Mouse (Mus musculus) midbrain, embryonic 16.5 days (tissue): Measurements from ENCODE around the gene Gm20716. TPM values are rescaled to one million over a fixed set of nuclear protein-coding genes. Genes with fewer than 3 reads are reported as not detected.
A peak's percentile ranks its signal among the peaks of the same experiment; 100 is the strongest.

Source experiments
- ATAC-seq: fragments of 200-750 bp; cut with Nextera tagmentation; 2 replicates; pipeline ENCODE4 v1.8.0; 2017; ENCODE audit warnings: moderate TSS enrichment
- H3K27ac ChIP-seq: fragments of 300-500 bp; sonication (generic); 2 replicates; pipeline ENCODE4 v1.5.1; 2014; ENCODE audit warnings: mild to moderate bottlenecking, low read length, mixed read lengths
- H3K27me3 ChIP-seq: fragments of 300-500 bp; sonication (generic); 2 replicates; pipeline ENCODE4 v1.6.1; 2014; ENCODE audit warnings: low read depth, low read length, mixed read lengths; ENCODE audit not compliant: control insufficient read depth, insufficient read depth
- H3K36me3 ChIP-seq: fragments of 300-500 bp; sonication (generic); 2 replicates; pipeline ENCODE4 v1.6.1; 2014; ENCODE audit warnings: mild to moderate bottlenecking, low read length, moderate library complexity, mixed read lengths; ENCODE audit not compliant: control insufficient read depth, insufficient read depth
- H3K4me1 ChIP-seq: fragments of 300-500 bp; sonication (generic); 2 replicates; pipeline ENCODE4 v1.6.1; 2014; ENCODE audit warnings: mild to moderate bottlenecking, low read length, mixed read lengths; ENCODE audit not compliant: control insufficient read depth, insufficient read depth
- H3K4me2 ChIP-seq: fragments of 300-500 bp; sonication (generic); 2 replicates; pipeline ENCODE4 v1.6.1; 2014; ENCODE audit warnings: mild to moderate bottlenecking, low read length, mixed read lengths
- H3K4me3 ChIP-seq: fragments of 300-500 bp; sonication (generic); 2 replicates; pipeline ENCODE4 v1.5.1; 2014; ENCODE audit warnings: low read depth, mild to moderate bottlenecking, low read length, moderate library complexity, mixed read lengths
- H3K9ac ChIP-seq: fragments of 300-500 bp; sonication (generic); 2 replicates; pipeline ENCODE4 v1.6.1; 2014; ENCODE audit warnings: low read depth, low read length, mixed read lengths
- H3K9me3 ChIP-seq: fragments of 300-500 bp; sonication (generic); replicated peaks from 2 replicates; pipeline ENCODE4 v1.6.1; 2014; ENCODE audit warnings: mild to moderate bottlenecking, low read length, mixed read lengths; ENCODE audit not compliant: control insufficient read depth, poor library complexity, severe bottlenecking
- WGBS: fragments of 180-500 bp; shearing (Covaris S2); extraction: QIAGEN DNeasy Blood & Tissue Kit; methylation state at CpG from one replicate; pipeline ENCODE4 v1.1.7; 2014; 5-methylcytosine and 5-hydroxymethylcytosine counted together
- polyA plus RNA-seq: library from polyadenylated mRNA; unstranded; fragments of >200 nt; fragmentation: Nextera tagmentation; extraction: Ambion mirVana; gene quantifications from 2 replicates; pipeline ENCODE4 v1.2.1, GENCODE M21; 2015

The Gm20716 gene
- polyA plus RNA-seq, 1 experiment from 2014 or later: 18.2 TPM

GRCm38 (mm10) chr2:168253822-168254221 is 23.7 kb upstream of the Gm20716 start:
- ATAC-seq: no peak
- 80% methylated on average over 7 of the region's 7 CpGs for WGBS
- no peaks in the 10 kb centered on the region for H3K4me1 ChIP-seq

DNA sequence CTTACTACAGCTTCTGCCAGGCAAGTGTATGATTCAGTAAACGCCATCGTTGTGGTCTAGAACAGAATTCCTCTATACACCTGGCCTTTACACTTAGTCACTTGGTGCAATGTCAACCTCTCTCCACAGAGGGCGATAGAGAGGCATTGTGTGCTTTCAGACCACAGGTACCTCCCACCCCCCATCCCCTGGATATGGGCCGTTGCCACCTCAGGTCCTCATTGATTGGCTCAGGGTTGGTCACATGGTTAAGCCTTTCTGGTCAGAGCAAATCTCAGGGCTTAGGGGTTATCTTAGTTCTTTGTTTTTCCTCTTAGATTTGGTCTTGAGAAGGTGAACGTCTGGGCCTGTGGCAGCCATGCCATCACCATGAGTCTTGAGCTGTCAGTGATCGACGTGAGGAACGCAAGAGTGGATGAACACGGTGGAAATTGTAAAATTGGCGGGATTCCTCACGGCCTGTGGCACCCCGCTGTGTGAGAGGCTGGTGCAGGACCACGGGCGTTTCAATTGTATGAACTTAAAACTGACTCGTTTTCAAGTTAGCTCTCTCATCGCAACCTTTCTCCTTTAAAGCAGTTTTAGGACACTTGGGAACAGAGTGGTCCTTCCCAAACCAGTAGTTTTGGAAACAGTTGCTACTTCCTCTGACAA is 22.6 kb upstream of the Gm20716 start:
- no peaks in the 10 kb centered on the region for H3K36me3 ChIP-seq
- H3K27ac ChIP-seq: no peak overlapping the region
- no peaks in the 10 kb centered on the region; the same call in 1 of the 2 replicates for H3K27me3 ChIP-seq
- H3K4me3 ChIP-seq: no peak overlapping the region
- H3K9ac ChIP-seq: no peak overlapping the region
- WGBS: 16% methylated on average over 16 of the region's 16 CpGs
- H3K4me1 ChIP-seq: no peaks in the 10 kb centered on the region
- 0 out of 2 replicates have a peak, but pooled peaks have one; percentile 34 for ATAC-seq
- H3K4me2 ChIP-seq: no peak overlapping the region
- no peaks in the 10 kb centered on the region for H3K9me3 ChIP-seq

More at GRCm38 (mm10) chr2:168253822-168254221, 23.7 kb upstream of the Gm20716 start:
- Histone ChIP-seq H3K9me3 (no peaks in the 10 kb centered on the region), H3K27me3 (no peaks in the 10 kb centered on the region; the same call in 1 of the 2 replicates), H3K4me3 (no peak overlapping the region), H3K9ac (no peak overlapping the region), H3K27ac (no peak overlapping the region), H3K4me2 (no peak overlapping the region), H3K36me3 (no peaks in the 10 kb centered on the region)

GRCm38 (mm10) chr2:168250270-168250669 is 20.1 kb upstream of the Gm20716 start:
- no peak overlapping the region for H3K9ac ChIP-seq
- no peaks in the 10 kb centered on the region for H3K36me3 ChIP-seq
- H3K4me2 ChIP-seq: no peak overlapping the region
- peak; percentile 33; the same call in 1 of the 2 replicates for ATAC-seq
- H3K27me3 ChIP-seq: no peaks in the 10 kb centered on the region; the same call in 1 of the 2 replicates
- no peak overlapping the region for H3K4me3 ChIP-seq
- no peaks in the 10 kb centered on the region for H3K9me3 ChIP-seq
- 16% methylated on average over 8 of the region's 8 CpGs for WGBS
- H3K27ac ChIP-seq: no peak overlapping the region
- no peaks in the 10 kb centered on the region for H3K4me1 ChIP-seq

DNA sequence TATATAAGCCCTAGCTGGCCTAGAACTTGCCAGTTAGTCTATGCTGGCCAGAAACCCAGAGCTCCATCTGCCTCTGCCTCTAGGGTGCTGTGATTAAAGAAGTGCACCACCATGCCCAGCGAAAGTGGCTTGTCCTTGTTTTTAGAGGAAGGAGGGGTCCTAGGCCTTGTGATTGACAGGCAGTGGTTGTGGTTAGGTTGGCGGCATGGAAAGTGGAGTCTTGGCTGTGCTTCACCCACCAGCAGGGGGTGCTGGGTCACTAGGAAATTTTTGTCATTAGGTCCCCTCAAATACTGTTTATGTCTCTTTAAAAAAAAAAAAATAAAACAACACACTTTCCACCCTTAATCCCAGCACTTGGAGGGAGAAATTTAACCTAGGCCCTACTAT is 18.7 kb upstream of the Gm20716 start:
- Histone ChIP-seq H3K9ac (no peak overlapping the region), H3K27ac (no peak overlapping the region), H3K9me3 (no peaks in the 10 kb centered on the region), H3K4me1 (no peaks in the 10 kb centered on the region), H3K4me3 (no peak overlapping the region), H3K4me2 (no peak overlapping the region), H3K27me3 (no peaks in the 10 kb centered on the region; the same call in 1 of the 2 replicates), H3K36me3 (no peaks in the 10 kb centered on the region)
- ATAC-seq: peak; percentile 55; the same call in 1 of the 2 replicates
- 25% methylated on average over 2 of the region's 2 CpGs for WGBS

DNA sequence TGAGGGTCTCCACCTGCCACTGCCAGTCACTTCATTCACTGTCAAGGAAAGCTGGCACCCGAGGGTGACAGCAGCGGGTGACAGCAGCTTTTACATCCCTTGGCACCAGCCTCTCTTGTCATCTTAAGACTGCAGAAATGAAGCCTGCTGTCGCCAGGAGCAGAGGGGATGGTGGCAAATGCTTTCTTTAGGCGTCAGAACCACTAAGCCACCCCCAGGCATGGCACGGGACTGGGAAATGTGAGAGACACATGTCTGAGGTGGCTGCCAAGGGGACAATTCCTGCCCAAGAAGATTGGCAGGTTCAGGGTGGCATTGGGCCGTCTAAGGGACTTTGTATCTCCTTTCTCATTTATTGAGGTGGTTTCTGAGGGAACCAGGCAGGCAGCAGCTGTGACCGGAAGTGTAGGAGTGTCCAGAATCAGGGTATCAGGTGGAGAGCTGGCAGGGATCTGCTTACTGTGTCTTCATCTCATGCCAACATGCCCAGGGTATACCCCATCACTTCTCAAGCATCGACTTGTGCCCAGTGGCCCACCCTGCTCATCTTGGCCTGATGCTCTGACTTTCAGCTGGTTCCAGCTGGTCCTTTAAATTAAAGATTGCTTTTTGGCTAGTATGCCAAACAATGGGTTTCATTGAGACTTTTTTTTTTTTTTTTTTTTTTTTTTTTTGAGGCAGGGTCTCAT is 18.1 kb upstream of the Gm20716 start:
- Histone ChIP-seq H3K4me1 (no peaks in the 10 kb centered on the region), H3K36me3 (no peaks in the 10 kb centered on the region), H3K4me2 (no peak overlapping the region), H3K9ac (no peak overlapping the region), H3K4me3 (no peak overlapping the region), H3K27me3 (no peaks in the 10 kb centered on the region; the same call in 1 of the 2 replicates), H3K9me3 (no peaks in the 10 kb centered on the region), H3K27ac (no peak overlapping the region)
- 0 out of 2 replicates have a peak, but pooled peaks have one; percentile 58 for ATAC-seq
- 72% methylated on average over 8 of the region's 8 CpGs for WGBS

DNA sequence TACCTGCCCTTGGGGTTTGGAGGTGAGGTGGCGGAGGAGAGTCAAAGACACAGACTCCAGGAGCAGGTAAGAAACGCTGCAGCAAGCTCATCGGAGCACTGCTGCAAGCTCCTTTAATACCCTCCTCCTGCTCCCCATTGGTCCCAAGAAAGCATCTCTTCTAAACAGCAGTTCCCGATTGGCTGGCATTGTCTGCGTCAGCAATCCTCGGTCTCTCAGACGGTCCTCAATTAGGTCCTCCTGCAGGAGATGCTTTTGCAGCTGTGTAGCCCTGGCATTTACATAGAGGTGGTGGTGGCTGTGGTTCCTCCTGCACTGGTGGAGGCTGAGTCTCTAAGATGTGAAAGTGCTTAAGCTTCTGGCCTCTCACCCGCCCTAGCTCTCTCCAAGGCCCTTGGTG is 15.4 kb upstream of the Gm20716 start:
- H3K4me1 ChIP-seq: no peaks in the 10 kb centered on the region
- H3K36me3 ChIP-seq: no peaks in the 10 kb centered on the region
- H3K27ac ChIP-seq: no peak overlapping the region
- 36% methylated on average over 8 of the region's 8 CpGs for WGBS
- ATAC-seq: no peak
- H3K4me2 ChIP-seq: no peak overlapping the region
- H3K9ac ChIP-seq: no peak overlapping the region
- H3K27me3 ChIP-seq: no peaks in the 10 kb centered on the region
- H3K9me3 ChIP-seq: no peaks in the 10 kb centered on the region
- no peak overlapping the region for H3K4me3 ChIP-seq

DNA sequence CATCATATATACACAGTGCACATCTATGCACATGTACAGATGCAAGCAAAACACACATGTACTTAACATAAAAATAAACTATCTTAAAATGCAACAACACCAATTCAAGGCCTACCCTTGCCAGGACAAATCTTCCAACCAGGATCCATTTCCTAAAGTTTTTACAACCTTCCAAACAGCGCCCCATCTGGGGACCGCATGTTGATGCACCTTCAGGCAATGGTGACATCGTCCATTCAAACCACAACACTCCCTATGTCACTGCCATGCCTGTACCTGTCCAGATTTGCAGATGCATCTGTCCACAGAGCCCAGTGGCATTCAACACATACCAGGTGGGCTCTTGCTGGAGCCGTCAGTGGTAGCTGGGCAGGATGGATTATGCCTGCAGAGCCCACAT is 13.1 kb upstream of the Gm20716 start:
- no peak overlapping the region for H3K9ac ChIP-seq
- ATAC-seq: no peak
- no peaks in the 10 kb centered on the region for H3K27me3 ChIP-seq
- 72% methylated on average over 4 of the region's 4 CpGs for WGBS
- H3K9me3 ChIP-seq: no peaks in the 10 kb centered on the region; the same call in 1 of the 2 replicates
- H3K4me1 ChIP-seq: no peaks in the 10 kb centered on the region
- no peaks in the 10 kb centered on the region for H3K36me3 ChIP-seq
- H3K27ac ChIP-seq: no peak overlapping the region
- H3K4me2 ChIP-seq: no peak overlapping the region
- H3K4me3 ChIP-seq: no peak overlapping the region

- H3K27me3 ChIP-seq: no peaks in the 10 kb centered on the region
- H3K4me1 ChIP-seq: no peaks in the 10 kb centered on the region
- H3K4me2 ChIP-seq: no peak overlapping the region
- no peaks in the 10 kb centered on the region for H3K36me3 ChIP-seq
- no peak overlapping the region for H3K4me3 ChIP-seq
- H3K27ac ChIP-seq: no peak overlapping the region
- ATAC-seq: no peak
- H3K9ac ChIP-seq: no peak overlapping the region
- no peaks in the 10 kb centered on the region; the same call in 1 of the 2 replicates for H3K9me3 ChIP-seq
These were observed 12.7 kb upstream of the Gm20716 start for GRCm38 (mm10) chr2:168242841-168243240.

DNA sequence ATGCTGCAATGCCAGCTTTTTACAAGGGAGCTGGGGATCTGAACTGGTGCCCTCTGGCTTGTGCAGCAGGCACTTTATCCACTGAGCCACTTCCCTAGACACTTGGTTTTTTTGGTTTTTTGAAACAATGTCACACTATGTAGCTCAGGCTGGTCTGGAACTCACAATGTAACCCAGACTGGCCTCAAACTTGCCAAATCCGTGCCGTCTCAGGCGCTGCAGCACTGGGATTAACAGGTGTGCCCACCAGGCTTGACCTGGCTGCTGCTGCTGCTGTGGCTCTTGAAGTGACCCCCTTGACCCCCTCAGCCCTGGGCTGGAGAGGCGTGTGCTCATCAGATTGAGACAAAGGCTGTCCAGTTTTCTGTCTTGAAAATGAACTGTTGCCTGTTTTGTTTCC is 8.2 kb upstream of the Gm20716 start:
- Histone ChIP-seq H3K9ac (no peak overlapping the region), H3K4me1 (no peaks in the 10 kb centered on the region), H3K27me3 (no peaks in the 10 kb centered on the region), H3K9me3 (no peaks in the 10 kb centered on the region; the same call in 1 of the 2 replicates), H3K27ac (no peak overlapping the region), H3K4me3 (no peak overlapping the region), H3K4me2 (no peak overlapping the region), H3K36me3 (peaks cover 10% of the 10 kb centered on the region)
- WGBS: 94% methylated on average over 4 of the region's 4 CpGs
- no peak for ATAC-seq
